Mouse (Mus musculus): ENCODE data around the gene Chst1. TPM values are rescaled to one million over a fixed set of nuclear protein-coding genes. Genes with fewer than 3 reads are reported as not detected.

Gene Chst1
- polyA plus RNA-seq, 1 experiment from 2014 or later, result 26.2 TPM

- 95% methylated on average over 14 of the region's 14 CpGs for WGBS
- Histone ChIP-seq H3K27me3 (no peaks in the 10 kb centered on the region), H3K9ac (replicated peaks) (no peak overlapping the region)
These were observed 14.6 kb downstream of the Chst1 start for GRCm38 (mm10) chr2:92614106-92614505.

GRCm38 (mm10) chr2:92617077-92617756, 17.7 kb downstream of the Chst1 start:
- WGBS, result 82% methylated on average over 16 of the region's 16 CpGs
- Histone ChIP-seq H3K4me2 (replicated peaks) (no peak overlapping the region), H3K4me1 (replicated peaks) (no peaks in the 10 kb centered on the region), H3K9ac (replicated peaks) (no peak overlapping the region), H3K36me3 (peaks cover 26% of the 10 kb centered on the region), H3K4me3 (replicated peaks) (no peak overlapping the region), H3K9me3 (no peaks in the 10 kb centered on the region), H3K27me3 (no peaks in the 10 kb centered on the region), H3K27ac (no peak overlapping the region; the same call in 1 of the 2 replicates)
- ATAC-seq, result no peak

More at GRCm38 (mm10) chr2:92614106-92614505, 14.6 kb downstream of the Chst1 start:
- Histone ChIP-seq H3K4me1 (replicated peaks) (no peaks in the 10 kb centered on the region), H3K4me3 (replicated peaks) (no peak overlapping the region), H3K27ac (no peak overlapping the region), H3K9me3 (no peaks in the 10 kb centered on the region), H3K36me3 (peaks cover 33% of the 10 kb centered on the region), H3K4me2 (replicated peaks) (no peak overlapping the region)
- no peak for ATAC-seq

- ATAC-seq, result no peak
- H3K4me2 ChIP-seq (replicated peaks), result no peak overlapping the region
- WGBS, result 87% methylated on average over 6 of the region's 6 CpGs
- H3K36me3 ChIP-seq, result peaks cover 18% of the 10 kb centered on the region
- no peak overlapping the region for H3K4me3 ChIP-seq (replicated peaks)
- no peaks in the 10 kb centered on the region for H3K4me1 ChIP-seq (replicated peaks)
- H3K9me3 ChIP-seq, result no peaks in the 10 kb centered on the region
- no peak overlapping the region for H3K9ac ChIP-seq (replicated peaks)
- H3K27ac ChIP-seq, result no peak overlapping the region; the same call in 1 of the 2 replicates
- H3K27me3 ChIP-seq, result no peaks in the 10 kb centered on the region
These were observed 18.5 kb downstream of the Chst1 start for GRCm38 (mm10) chr2:92618016-92618415.

- no peaks in the 10 kb centered on the region for H3K36me3 ChIP-seq
- no peak for ATAC-seq
- no peaks in the 10 kb centered on the region for H3K9me3 ChIP-seq
- H3K27ac ChIP-seq, result no peak overlapping the region
- no peak overlapping the region for H3K9ac ChIP-seq (replicated peaks)
- H3K27me3 ChIP-seq, result no peaks in the 10 kb centered on the region
- 0 out of 2 replicates have a peak, but pooled peaks cover 5% of the 10 kb centered on the region for H3K4me1 ChIP-seq (replicated peaks)
- 83% methylated on average over 2 of the region's 2 CpGs for WGBS
- H3K4me3 ChIP-seq (replicated peaks), result no peak overlapping the region
- H3K4me2 ChIP-seq (replicated peaks), result no peak overlapping the region
These were observed 28.1 kb downstream of the Chst1 start for GRCm38 (mm10) chr2:92627633-92628032.

GRCm38 (mm10) chr2:92630799-92631198, 31.3 kb downstream of the Chst1 start:
- H3K27ac ChIP-seq, result no peak overlapping the region
- no peaks in the 10 kb centered on the region for H3K27me3 ChIP-seq
- H3K9me3 ChIP-seq, result no peaks in the 10 kb centered on the region
- H3K36me3 ChIP-seq, result no peaks in the 10 kb centered on the region
- no peak overlapping the region for H3K4me3 ChIP-seq (replicated peaks)
- WGBS, result 92% methylated on average over 11 of the region's 11 CpGs
- no peak overlapping the region for H3K4me2 ChIP-seq (replicated peaks)
- H3K9ac ChIP-seq (replicated peaks), result no peak overlapping the region
- H3K4me1 ChIP-seq (replicated peaks), result 0 out of 2 replicates have a peak, but pooled peaks cover 5% of the 10 kb centered on the region
- no peak for ATAC-seq

GRCm38 (mm10) chr2:92632027-92632426, 32.5 kb downstream of the Chst1 start:
- no peaks in the 10 kb centered on the region for H3K9me3 ChIP-seq
- no peak overlapping the region for H3K4me2 ChIP-seq (replicated peaks)
- no peak for ATAC-seq
- no peak overlapping the region for H3K27ac ChIP-seq
- H3K27me3 ChIP-seq, result no peaks in the 10 kb centered on the region
- no peaks in the 10 kb centered on the region for H3K36me3 ChIP-seq
- H3K4me1 ChIP-seq (replicated peaks), result 0 out of 2 replicates have a peak, but pooled peaks cover 5% of the 10 kb centered on the region
- 48% methylated on average over 1 of the region's 1 CpGs for WGBS
- H3K4me3 ChIP-seq (replicated peaks), result no peak overlapping the region
- no peak overlapping the region for H3K9ac ChIP-seq (replicated peaks)

- peaks cover 4% of the 10 kb centered on the region for H3K4me1 ChIP-seq (replicated peaks)
- H3K27ac ChIP-seq, result no peak overlapping the region
- H3K27me3 ChIP-seq, result no peaks in the 10 kb centered on the region
- no peaks in the 10 kb centered on the region for H3K36me3 ChIP-seq
- H3K9ac ChIP-seq (replicated peaks), result no peak overlapping the region
- H3K4me2 ChIP-seq (replicated peaks), result no peak overlapping the region
- 22% methylated on average over 8 of the region's 8 CpGs for WGBS
- H3K4me3 ChIP-seq (replicated peaks), result no peak overlapping the region
- ATAC-seq, result no peak
- no peaks in the 10 kb centered on the region for H3K9me3 ChIP-seq
These were observed 41.0 kb downstream of the Chst1 start for GRCm38 (mm10) chr2:92640555-92640954.

GRCm38 (mm10) chr2:92645282-92646037, 46.0 kb downstream of the Chst1 start:
- no peaks in the 10 kb centered on the region for H3K9me3 ChIP-seq
- no peak overlapping the region for H3K4me2 ChIP-seq (replicated peaks)
- no peak overlapping the region for H3K9ac ChIP-seq (replicated peaks)
- no peaks in the 10 kb centered on the region for H3K27me3 ChIP-seq
- peaks cover 8% of the 10 kb centered on the region for H3K4me1 ChIP-seq (replicated peaks)
- H3K4me3 ChIP-seq (replicated peaks), result no peak overlapping the region
- no peak overlapping the region for H3K27ac ChIP-seq
- H3K36me3 ChIP-seq, result no peaks in the 10 kb centered on the region
- ATAC-seq, result no peak
- 59% methylated on average over 7 of the region's 7 CpGs for WGBS

- no peak overlapping the region for H3K27ac ChIP-seq
- no peak overlapping the region for H3K9ac ChIP-seq (replicated peaks)
- H3K27me3 ChIP-seq, result no peaks in the 10 kb centered on the region
- H3K4me3 ChIP-seq (replicated peaks), result no peak overlapping the region
- peaks cover 10% of the 10 kb centered on the region for H3K4me1 ChIP-seq (replicated peaks)
- ATAC-seq, result no peak
- no peaks in the 10 kb centered on the region for H3K9me3 ChIP-seq
- H3K36me3 ChIP-seq, result no peaks in the 10 kb centered on the region
- WGBS, result 77% methylated on average over 5 of the region's 5 CpGs
- no peak overlapping the region for H3K4me2 ChIP-seq (replicated peaks)
These were observed 49.8 kb downstream of the Chst1 start for GRCm38 (mm10) chr2:92649154-92649801.

GRCm38 (mm10) chr2:92650428-92650827, 50.9 kb downstream of the Chst1 start:
- H3K4me2 ChIP-seq (replicated peaks), result no peak overlapping the region
- no peak overlapping the region for H3K9ac ChIP-seq (replicated peaks)
- peaks cover 7% of the 10 kb centered on the region for H3K4me1 ChIP-seq (replicated peaks)
- H3K9me3 ChIP-seq, result no peaks in the 10 kb centered on the region
- no peak for ATAC-seq
- no peaks in the 10 kb centered on the region for H3K27me3 ChIP-seq
- 75% methylated on average over 1 of the region's 1 CpGs for WGBS
- no peak overlapping the region for H3K4me3 ChIP-seq (replicated peaks)
- H3K36me3 ChIP-seq, result no peaks in the 10 kb centered on the region
- no peak overlapping the region for H3K27ac ChIP-seq

GRCm38 (mm10) chr2:92651294-92651816, 51.8 kb downstream of the Chst1 start:
- no peaks in the 10 kb centered on the region for H3K9me3 ChIP-seq

GRCm38 (mm10) chr2:92657189-92657588, 57.7 kb downstream of the Chst1 start:
- no peak overlapping the region for H3K9ac ChIP-seq (replicated peaks)
- no peak for ATAC-seq
- 96% methylated on average over 2 of the region's 2 CpGs for WGBS
- no peak overlapping the region for H3K4me3 ChIP-seq (replicated peaks)
- peaks cover 10% of the 10 kb centered on the region for H3K4me1 ChIP-seq (replicated peaks)
- H3K36me3 ChIP-seq, result no peaks in the 10 kb centered on the region
- no peaks in the 10 kb centered on the region for H3K9me3 ChIP-seq
- no peak overlapping the region for H3K27ac ChIP-seq
- no peak overlapping the region for H3K4me2 ChIP-seq (replicated peaks)
- no peaks in the 10 kb centered on the region for H3K27me3 ChIP-seq

More at GRCm38 (mm10) chr2:92651294-92651816, 51.8 kb downstream of the Chst1 start:
- Histone ChIP-seq H3K27ac (no peak overlapping the region), H3K4me1 (replicated peaks) (peaks cover 3% of the 10 kb centered on the region; the same call in 1 of the 2 replicates), H3K4me3 (replicated peaks) (no peak overlapping the region), H3K9ac (replicated peaks) (no peak overlapping the region), H3K36me3 (no peaks in the 10 kb centered on the region), H3K4me2 (replicated peaks) (no peak overlapping the region), H3K27me3 (no peaks in the 10 kb centered on the region)
- no peak for ATAC-seq
- 90% methylated on average over 7 of the region's 7 CpGs for WGBS
